Mouse (Mus musculus) MEL (cell line): ENCODE measurements around the gene Lrrn4.

Experiments used
- EP300 ChIP-seq, 2 experiments: IDR thresholded peaks; 2 replicates each; pipeline ENCODE4 v1.6.1; 2011; ENCODE audit warnings: improper control_type of control experiment in 2 of 2, low read length in 2 of 2, low read depth in 1 of 2, mild to moderate bottlenecking in 1 of 2
- ETS1 ChIP-seq: IDR thresholded peaks from 2 replicates; pipeline ENCODE4 v1.6.1; 2012; ENCODE audit warnings: low read depth, mild to moderate bottlenecking, inconsistent platforms, low read length, improper control_type of control experiment, moderate library complexity
- KAT2A ChIP-seq: conservative IDR thresholded peaks from 2 replicates; pipeline ENCODE4 v1.6.1; 2012; ENCODE audit warnings: low read depth, low read length, improper control_type of control experiment, inconsistent platforms

DNA sequence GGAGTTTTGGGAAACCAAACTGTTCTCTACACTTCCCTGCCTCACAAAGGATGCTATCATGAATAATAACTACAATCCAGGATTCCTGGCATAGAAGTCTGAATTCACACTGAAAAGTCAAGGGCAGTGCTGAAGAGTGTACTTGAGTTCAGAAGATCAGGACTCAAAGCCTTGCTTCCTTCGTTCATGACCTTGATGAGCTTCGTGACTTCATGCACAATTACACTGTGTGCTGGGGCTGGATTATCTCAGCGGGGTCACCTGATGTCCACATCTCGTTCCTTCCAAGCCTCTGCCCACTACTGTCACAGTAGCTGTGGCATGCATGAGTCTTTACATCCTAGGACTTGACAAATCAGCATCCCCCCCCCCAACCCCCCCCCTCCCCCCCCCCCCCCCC lies 20.9 kb upstream of the Lrrn4 start:
- TF ChIP-seq KAT2A (no peak), ETS1 (no peak), EP300 (IDR thresholded peaks at IDR 0.05; ENCODE audit: low read depth in 1 of 2, low read length in 2 of 2) (no peak)
